Mouse (Mus musculus): ENCODE data around the gene H2-Ob. TPM values are rescaled to one million over a fixed set of nuclear protein-coding genes. Genes with fewer than 3 reads are reported as not detected.
A peak's percentile ranks its signal among the peaks of the same experiment; 100 is the strongest.

H2-Ob gene
- 0.35 and 0.53 TPM in 2 replicates for polyA plus RNA-seq (2015; fragmentation: Nextera tagmentation; extraction: Ambion mirVana)

GRCm38 (mm10) chr17:34238706-34239105 lies at the start of gene H2-Ob:
Gene H2-Ob (plus strand): TSS chr17:34238903.
- Histone ChIP-seq H3K9ac (ENCODE audit: low read length) (no peak within 1 kb of the TSS), H3K4me1 (replicated peaks; ENCODE audit: control insufficient read depth, insufficient read depth, low read length) (no peaks in the 10 kb centered on the region), H3K4me2 (ENCODE audit: low read depth, low read length) (no peak within 1 kb of the TSS), H3K36me3 (ENCODE audit: control insufficient read depth, insufficient read depth, low read length) (no peaks in the 10 kb centered on the region), H3K27ac (ENCODE audit: low read length) (peak within 1 kb of the TSS; percentile 30), H3K27me3 (ENCODE audit: control insufficient read depth, insufficient read depth, low read depth, low read length) (no peaks in the 10 kb centered on the region), H3K9me3 (ENCODE audit: control insufficient read depth, low read length) (no peaks in the 10 kb centered on the region), H3K4me3 (ENCODE audit: low read length) (no peak within 1 kb of the TSS)
- ATAC-seq (ENCODE audit: low read depth): no peak
- 60% methylated on average over 3 of the region's 3 CpGs for WGBS

GRCm38 (mm10) chr17:34188986-34189385 lies 49.7 kb upstream of the H2-Ob start:
- WGBS: 61% methylated on average over 6 of the region's 6 CpGs
- no peak overlapping the region for H3K4me2 ChIP-seq (ENCODE audit: low read depth, low read length)
- H3K27me3 ChIP-seq (ENCODE audit: control insufficient read depth, insufficient read depth, low read depth, low read length): peaks cover 19% of the 10 kb centered on the region; the same call in 1 of the 2 replicates
- no peaks in the 10 kb centered on the region for H3K9me3 ChIP-seq (ENCODE audit: control insufficient read depth, low read length)
- ATAC-seq (ENCODE audit: low read depth): no peak
- H3K9ac ChIP-seq (ENCODE audit: low read length): no peak overlapping the region
- H3K4me3 ChIP-seq (ENCODE audit: low read length): no peak overlapping the region
- no peaks in the 10 kb centered on the region for H3K36me3 ChIP-seq (ENCODE audit: control insufficient read depth, insufficient read depth, low read length)
- H3K4me1 ChIP-seq (replicated peaks; ENCODE audit: control insufficient read depth, insufficient read depth, low read length): peaks cover 9% of the 10 kb centered on the region
- no peak overlapping the region for H3K27ac ChIP-seq (ENCODE audit: low read length)

- no peak overlapping the region for H3K27ac ChIP-seq (ENCODE audit: low read length)
- peaks cover 6% of the 10 kb centered on the region for H3K4me1 ChIP-seq (replicated peaks; ENCODE audit: control insufficient read depth, insufficient read depth, low read length)
- peaks cover 35% of the 10 kb centered on the region for H3K27me3 ChIP-seq (ENCODE audit: control insufficient read depth, insufficient read depth, low read depth, low read length)
- no peak overlapping the region for H3K4me3 ChIP-seq (ENCODE audit: low read length)
- no peaks in the 10 kb centered on the region for H3K36me3 ChIP-seq (ENCODE audit: control insufficient read depth, insufficient read depth, low read length)
- no peak overlapping the region for H3K4me2 ChIP-seq (ENCODE audit: low read depth, low read length)
- no peak overlapping the region for H3K9ac ChIP-seq (ENCODE audit: low read length)
- ATAC-seq (ENCODE audit: low read depth): no peak
- no peaks in the 10 kb centered on the region for H3K9me3 ChIP-seq (ENCODE audit: control insufficient read depth, low read length)
- WGBS: 15% methylated on average over 16 of the region's 16 CpGs
These were observed 45.9 kb upstream of the H2-Ob start for GRCm38 (mm10) chr17:34192852-34193251.

DNA sequence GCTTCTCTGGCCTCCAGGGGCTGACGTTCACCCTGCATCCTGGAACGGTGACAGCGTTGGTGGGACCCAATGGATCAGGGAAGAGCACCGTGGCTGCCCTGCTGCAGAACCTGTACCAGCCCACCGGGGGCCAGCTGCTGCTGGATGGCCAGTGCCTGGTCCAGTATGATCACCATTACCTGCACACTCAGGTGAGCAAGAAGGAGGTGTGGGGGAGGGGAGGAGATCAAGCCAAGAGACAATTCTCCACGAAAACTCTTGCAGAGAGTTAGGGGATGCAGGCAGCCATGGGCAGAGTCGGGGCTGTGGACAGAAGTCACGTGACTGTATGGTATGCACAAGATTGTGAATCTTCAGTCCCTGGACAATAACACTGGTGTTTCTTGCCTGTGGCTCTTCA lies 45.2 kb upstream of the H2-Ob start:
- Histone ChIP-seq H3K9me3 (ENCODE audit: control insufficient read depth, low read length) (no peaks in the 10 kb centered on the region), H3K4me3 (ENCODE audit: low read length) (no peak overlapping the region), H3K27ac (ENCODE audit: low read length) (no peak overlapping the region), H3K36me3 (ENCODE audit: control insufficient read depth, insufficient read depth, low read length) (no peaks in the 10 kb centered on the region), H3K4me2 (ENCODE audit: low read depth, low read length) (no peak overlapping the region), H3K9ac (ENCODE audit: low read length) (no peak overlapping the region), H3K27me3 (ENCODE audit: control insufficient read depth, insufficient read depth, low read depth, low read length) (peaks cover 35% of the 10 kb centered on the region), H3K4me1 (replicated peaks; ENCODE audit: control insufficient read depth, insufficient read depth, low read length) (peaks cover 5% of the 10 kb centered on the region; the same call in 1 of the 2 replicates)
- ATAC-seq (ENCODE audit: low read depth): no peak
- 45% methylated on average over 8 of the region's 8 CpGs for WGBS

- 85% methylated on average over 4 of the region's 4 CpGs for WGBS
- Histone ChIP-seq H3K27me3 (ENCODE audit: control insufficient read depth, insufficient read depth, low read depth, low read length) (peaks cover 36% of the 10 kb centered on the region), H3K4me3 (ENCODE audit: low read length) (no peak overlapping the region), H3K9me3 (ENCODE audit: control insufficient read depth, low read length) (no peaks in the 10 kb centered on the region), H3K4me1 (replicated peaks; ENCODE audit: control insufficient read depth, insufficient read depth, low read length) (peaks cover 6% of the 10 kb centered on the region; the same call in 1 of the 2 replicates), H3K4me2 (ENCODE audit: low read depth, low read length) (no peak overlapping the region), H3K27ac (ENCODE audit: low read length) (no peak overlapping the region), H3K9ac (ENCODE audit: low read length) (no peak overlapping the region), H3K36me3 (ENCODE audit: control insufficient read depth, insufficient read depth, low read length) (no peaks in the 10 kb centered on the region)
- no peak for ATAC-seq (ENCODE audit: low read depth)
These were observed 44.0 kb upstream of the H2-Ob start for GRCm38 (mm10) chr17:34194723-34195122.

- no peak overlapping the region for H3K9ac ChIP-seq (ENCODE audit: low read length)
- no peaks in the 10 kb centered on the region for H3K36me3 ChIP-seq (ENCODE audit: control insufficient read depth, insufficient read depth, low read length)
- peaks cover 6% of the 10 kb centered on the region; the same call in 1 of the 2 replicates for H3K4me1 ChIP-seq (replicated peaks; ENCODE audit: control insufficient read depth, insufficient read depth, low read length)
- ATAC-seq (ENCODE audit: low read depth): no peak
- H3K4me3 ChIP-seq (ENCODE audit: low read length): no peak overlapping the region
- peaks cover 36% of the 10 kb centered on the region for H3K27me3 ChIP-seq (ENCODE audit: control insufficient read depth, insufficient read depth, low read depth, low read length)
- no peak overlapping the region for H3K27ac ChIP-seq (ENCODE audit: low read length)
- WGBS: 38% methylated on average over 12 of the region's 12 CpGs
- H3K4me2 ChIP-seq (ENCODE audit: low read depth, low read length): no peak overlapping the region
- no peaks in the 10 kb centered on the region for H3K9me3 ChIP-seq (ENCODE audit: control insufficient read depth, low read length)
These were observed 42.2 kb upstream of the H2-Ob start for GRCm38 (mm10) chr17:34196491-34196890.

DNA sequence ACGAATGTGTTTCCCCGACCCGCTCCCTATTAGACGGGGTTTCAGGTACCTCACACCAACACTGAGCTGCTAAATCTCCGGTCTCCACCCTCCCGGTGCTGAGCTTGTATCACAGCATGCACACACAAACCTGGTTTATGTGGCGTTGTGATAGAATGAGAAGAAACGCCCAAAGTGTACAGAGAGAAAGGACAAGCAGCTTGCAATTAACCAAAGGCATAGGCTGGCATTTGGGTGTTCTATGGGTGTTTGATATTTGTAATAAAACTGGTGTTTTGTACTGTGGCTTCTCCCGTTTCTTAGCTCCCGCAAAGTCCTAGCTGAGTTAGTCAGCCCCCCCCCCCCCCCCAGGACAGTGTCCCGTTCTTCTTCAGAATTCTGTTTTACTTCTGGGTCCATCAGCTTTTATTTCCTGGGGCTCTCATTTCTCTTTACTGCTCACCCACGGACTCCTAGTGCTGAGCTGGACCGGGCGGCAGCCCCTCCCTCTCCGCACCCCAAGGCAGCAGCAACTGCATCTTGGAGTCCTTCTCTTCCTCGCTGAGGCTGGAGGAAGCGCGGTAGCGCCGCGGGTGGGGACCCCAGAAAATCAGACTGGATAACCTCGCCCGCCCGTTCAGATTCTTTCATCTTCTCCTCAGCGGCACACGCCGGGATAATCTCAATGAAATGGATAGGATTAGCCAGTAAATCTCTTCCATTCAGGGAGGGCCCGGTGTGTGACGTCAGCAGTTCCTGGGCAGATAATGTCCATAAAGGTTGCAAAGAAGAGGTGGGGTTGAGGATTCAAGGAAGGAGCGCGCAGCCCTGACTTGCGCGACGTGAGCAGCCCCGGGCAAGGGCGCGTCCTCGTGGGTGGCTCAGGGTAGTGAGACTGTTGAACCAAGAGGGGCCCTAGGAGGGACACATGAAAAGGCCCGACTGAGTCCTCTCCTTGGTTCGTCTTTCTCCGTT lies 41.5 kb upstream of the H2-Ob start, which contains the start of gene Psmb8:
Gene Psmb8 (plus strand): TSS at position 781 of the 954 bp plus-strand sequence.
- ATAC-seq (ENCODE audit: low read depth): peak; percentile 88
- 5% methylated on average over 41 of the region's 41 CpGs for WGBS

DNA sequence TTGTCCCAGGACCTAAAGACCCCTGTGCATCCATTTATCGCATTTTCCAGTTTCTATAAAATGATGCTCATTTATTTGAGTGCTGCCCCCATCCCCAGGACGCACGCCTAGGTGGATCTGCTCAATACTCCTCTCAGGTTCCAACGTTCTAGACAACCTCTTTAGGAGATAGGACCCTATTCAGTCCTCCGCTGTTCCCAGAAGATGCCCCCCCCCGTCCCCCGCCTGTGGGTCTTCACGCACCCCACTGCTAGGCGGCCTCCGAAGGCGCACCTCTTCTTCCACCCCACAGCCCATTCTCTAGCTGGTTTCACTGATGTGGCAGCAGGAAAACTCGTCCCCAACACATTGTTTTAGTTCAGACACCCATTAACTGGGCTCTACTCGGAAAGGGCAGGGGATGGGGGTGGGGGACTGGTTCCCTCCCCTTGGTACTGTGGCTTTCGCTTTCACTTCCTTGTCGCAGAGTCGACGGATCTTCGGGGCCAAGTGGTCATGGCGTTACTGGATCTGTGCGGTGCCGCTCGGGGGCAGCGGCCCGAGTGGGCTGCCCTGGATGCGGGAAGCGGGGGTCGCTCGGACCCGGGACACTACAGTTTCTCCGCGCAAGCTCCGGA lies 40.7 kb upstream of the H2-Ob start:
- H3K4me1 ChIP-seq (replicated peaks; ENCODE audit: control insufficient read depth, insufficient read depth, low read length): peaks cover 6% of the 10 kb centered on the region; the same call in 1 of the 2 replicates
- peak overlapping the region; percentile 79 for H3K4me2 ChIP-seq (ENCODE audit: low read depth, low read length)
- H3K27ac ChIP-seq (ENCODE audit: low read length): no peak overlapping the region
- peaks cover 31% of the 10 kb centered on the region for H3K27me3 ChIP-seq (ENCODE audit: control insufficient read depth, insufficient read depth, low read depth, low read length)
- H3K9ac ChIP-seq (ENCODE audit: low read length): peak overlapping the region; percentile 60
- peak; percentile 49 for ATAC-seq (ENCODE audit: low read depth)
- no peaks in the 10 kb centered on the region for H3K9me3 ChIP-seq (ENCODE audit: control insufficient read depth, low read length)
- no peaks in the 10 kb centered on the region for H3K36me3 ChIP-seq (ENCODE audit: control insufficient read depth, insufficient read depth, low read length)
- H3K4me3 ChIP-seq (ENCODE audit: low read length): peak overlapping the region; percentile 59
- WGBS: 3% methylated on average over 32 of the region's 32 CpGs

More for the DNA sequence above, 41.5 kb upstream of the H2-Ob start, which contains the start of gene Psmb8:
- peak within 1 kb of the TSS; percentile 60 for H3K9ac ChIP-seq (ENCODE audit: low read length)
- peak within 1 kb of the TSS; percentile 59 for H3K4me3 ChIP-seq (ENCODE audit: low read length)
- no peaks in the 10 kb centered on the region for H3K36me3 ChIP-seq (ENCODE audit: control insufficient read depth, insufficient read depth, low read length)
- H3K4me2 ChIP-seq (ENCODE audit: low read depth, low read length): peak within 1 kb of the TSS; percentile 79
- H3K9me3 ChIP-seq (ENCODE audit: control insufficient read depth, low read length): no peaks in the 10 kb centered on the region
- H3K27ac ChIP-seq (ENCODE audit: low read length): no peak within 1 kb of the TSS
- H3K4me1 ChIP-seq (replicated peaks; ENCODE audit: control insufficient read depth, insufficient read depth, low read length): peaks cover 6% of the 10 kb centered on the region; the same call in 1 of the 2 replicates
- H3K27me3 ChIP-seq (ENCODE audit: control insufficient read depth, insufficient read depth, low read depth, low read length): peaks cover 33% of the 10 kb centered on the region

DNA sequence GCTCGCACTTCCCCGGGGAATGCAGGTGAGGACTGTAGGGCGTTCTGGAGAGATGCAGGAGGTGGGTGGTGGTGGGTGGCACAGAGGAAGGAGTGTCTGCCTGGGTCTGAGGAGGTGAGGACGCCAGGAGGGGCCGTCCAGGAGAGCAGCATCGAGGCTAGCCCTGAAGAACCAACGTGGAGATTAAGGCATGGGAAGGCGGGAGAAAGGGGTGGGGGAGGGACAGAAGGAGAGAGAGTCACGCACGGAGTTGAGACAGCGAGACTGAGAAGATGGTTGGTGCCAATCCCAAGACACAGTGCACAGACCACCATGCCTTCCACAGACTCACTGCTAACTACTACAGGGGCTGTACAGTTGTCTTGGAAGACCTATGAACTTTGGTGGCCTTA lies 40.2 kb upstream of the H2-Ob start:
- no peaks in the 10 kb centered on the region for H3K9me3 ChIP-seq (ENCODE audit: control insufficient read depth, low read length)
- peak overlapping the region; percentile 60 for H3K9ac ChIP-seq (ENCODE audit: low read length)
- no peak overlapping the region for H3K27ac ChIP-seq (ENCODE audit: low read length)
- H3K4me2 ChIP-seq (ENCODE audit: low read depth, low read length): peak overlapping the region; percentile 79
- no peak for ATAC-seq (ENCODE audit: low read depth)
- H3K4me1 ChIP-seq (replicated peaks; ENCODE audit: control insufficient read depth, insufficient read depth, low read length): peaks cover 6% of the 10 kb centered on the region; the same call in 1 of the 2 replicates
- peaks cover 31% of the 10 kb centered on the region for H3K27me3 ChIP-seq (ENCODE audit: control insufficient read depth, insufficient read depth, low read depth, low read length)
- no peaks in the 10 kb centered on the region for H3K36me3 ChIP-seq (ENCODE audit: control insufficient read depth, insufficient read depth, low read length)
- H3K4me3 ChIP-seq (ENCODE audit: low read length): peak overlapping the region; percentile 59
- WGBS: 6% methylated on average over 11 of the region's 11 CpGs

All from lung, embryonic 16.5 days (tissue).